Mouse (Mus musculus) limb, embryonic 10.5 days (tissue): ENCODE measurements around the gene Olfr376. TPM values are rescaled to one million over a fixed set of nuclear protein-coding genes. Genes with fewer than 3 reads are reported as not detected.

Source experiments
- DNase-seq: peaks from one replicate; pipeline ENCODE4 v3.0.0-alpha.2; 2017; ENCODE audit warnings: low spot score
- H3K27ac ChIP-seq: fragments of 300-500 bp; sonication (generic); 2 replicates; pipeline ENCODE4 v1.5.1; 2016; ENCODE audit warnings: mild to moderate bottlenecking
- H3K27me3 ChIP-seq: fragments of 300-500 bp; sonication (generic); 2 replicates; pipeline ENCODE4 v1.6.1; 2016; ENCODE audit warnings: low read depth, mild to moderate bottlenecking; ENCODE audit not compliant: poor library complexity, severe bottlenecking
- H3K36me3 ChIP-seq: fragments of 300-500 bp; sonication (generic); 2 replicates; pipeline ENCODE4 v1.6.1; 2016; ENCODE audit warnings: mild to moderate bottlenecking, moderate library complexity
- H3K4me1 ChIP-seq: fragments of 300-500 bp; sonication (generic); 2 replicates; pipeline ENCODE4 v1.6.1; 2016
- H3K4me3 ChIP-seq: fragments of 300-500 bp; sonication (generic); 2 replicates; pipeline ENCODE4 v1.5.1; 2016; ENCODE audit warnings: mild to moderate bottlenecking, moderate library complexity
- H3K9me3 ChIP-seq: fragments of 300-500 bp; sonication (generic); replicated peaks from 2 replicates; pipeline ENCODE4 v1.6.1; 2016; ENCODE audit warnings: mild to moderate bottlenecking
- WGBS: fragments of 180-500 bp; shearing (Covaris S2); methylation state at CpG from one replicate; pipeline ENCODE4 v1.1.7; 2016; 5-methylcytosine and 5-hydroxymethylcytosine counted together
- polyA plus RNA-seq: library from polyadenylated mRNA; unstranded; fragments of >200 nt; fragmentation: Nextera tagmentation; extraction: Ambion mirVana; gene quantifications from 2 replicates; pipeline ENCODE4 v1.2.1, GENCODE M21; 2016

Gene Olfr376
- not detected in 2 replicates for polyA plus RNA-seq

GRCm38 (mm10) chr11:73370946-73371345, at the start of gene Olfr376:
TSS of gene Olfr376 (plus strand) at chr11:73371246.
- Histone ChIP-seq H3K36me3 (no peaks in the 10 kb centered on the region), H3K27ac (no peak within 1 kb of the TSS), H3K4me1 (no peaks in the 10 kb centered on the region), H3K27me3 (no peaks in the 10 kb centered on the region), H3K4me3 (no peak within 1 kb of the TSS), H3K9me3 (no peaks in the 10 kb centered on the region)
- DNase-seq, result no peak
- 88% methylated on average over 2 of the region's 2 CpGs for WGBS

DNA sequence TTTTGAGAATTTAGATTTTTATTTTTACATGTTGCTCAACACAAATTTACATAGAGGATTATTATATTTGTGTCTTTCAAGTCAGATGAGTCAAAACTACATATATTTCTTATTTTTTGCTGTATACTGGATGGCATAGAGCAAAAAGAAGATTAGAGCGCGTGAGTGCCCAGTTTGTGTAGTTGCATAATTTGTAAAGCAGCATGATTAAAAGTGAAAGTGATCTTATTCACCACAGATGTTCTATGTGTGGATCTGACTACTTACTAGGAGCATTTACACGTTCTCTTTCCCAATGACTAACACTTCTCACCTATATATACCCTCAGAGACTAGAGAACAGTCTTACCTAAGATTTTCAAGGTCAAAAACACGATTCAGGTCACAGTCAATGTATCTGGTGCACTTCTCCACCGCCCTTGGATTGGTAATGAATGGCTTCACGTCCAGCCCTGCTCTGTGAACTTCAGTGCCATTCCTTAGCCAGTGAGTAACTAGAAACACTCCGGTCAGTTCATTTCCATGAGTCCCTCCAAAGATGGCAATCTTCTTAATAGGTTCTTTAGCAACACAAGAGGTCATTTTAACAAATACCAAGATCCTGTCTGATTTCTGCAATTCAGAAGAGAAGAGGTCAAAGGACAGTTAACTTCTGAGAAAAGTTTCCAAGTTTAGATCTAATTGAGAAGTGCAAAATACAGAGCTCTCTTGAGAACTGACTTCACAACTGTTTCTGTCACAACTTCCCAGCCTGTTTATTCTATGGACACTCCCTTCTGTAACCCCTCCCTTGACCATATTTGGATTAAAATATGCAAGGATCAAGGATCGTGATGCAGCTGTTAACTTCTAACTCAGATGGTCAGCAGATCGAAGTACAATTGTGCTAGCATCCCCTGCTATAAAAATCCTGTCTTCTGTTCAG, 46.9 kb upstream of the Olfr376 start:
- no peaks in the 10 kb centered on the region for H3K9me3 ChIP-seq
- H3K27me3 ChIP-seq, result no peaks in the 10 kb centered on the region
- no peaks in the 10 kb centered on the region for H3K36me3 ChIP-seq
- no peak overlapping the region for H3K4me3 ChIP-seq
- WGBS, result 76% methylated on average over 9 of the region's 9 CpGs
- no peak overlapping the region for H3K27ac ChIP-seq
- no peak for DNase-seq
- H3K4me1 ChIP-seq, result no peaks in the 10 kb centered on the region

GRCm38 (mm10) chr11:73326485-73326886, 44.6 kb upstream of the Olfr376 start:
- Histone ChIP-seq H3K27me3 (no peaks in the 10 kb centered on the region), H3K9me3 (no peaks in the 10 kb centered on the region), H3K27ac (no peak overlapping the region), H3K36me3 (no peaks in the 10 kb centered on the region), H3K4me1 (no peaks in the 10 kb centered on the region), H3K4me3 (no peak overlapping the region)
- no peak for DNase-seq
- 60% methylated on average over 12 of the region's 12 CpGs for WGBS

- H3K27ac ChIP-seq, result no peak overlapping the region
- no peaks in the 10 kb centered on the region for H3K4me1 ChIP-seq
- H3K9me3 ChIP-seq, result no peaks in the 10 kb centered on the region
- no peaks in the 10 kb centered on the region for H3K36me3 ChIP-seq
- WGBS, result 82% methylated on average over 4 of the region's 4 CpGs
- no peak for DNase-seq
- H3K4me3 ChIP-seq, result no peak overlapping the region
- H3K27me3 ChIP-seq, result no peaks in the 10 kb centered on the region
Observed at GRCm38 (mm10) chr11:73327361-73327760, 43.7 kb upstream of the Olfr376 start.

DNA sequence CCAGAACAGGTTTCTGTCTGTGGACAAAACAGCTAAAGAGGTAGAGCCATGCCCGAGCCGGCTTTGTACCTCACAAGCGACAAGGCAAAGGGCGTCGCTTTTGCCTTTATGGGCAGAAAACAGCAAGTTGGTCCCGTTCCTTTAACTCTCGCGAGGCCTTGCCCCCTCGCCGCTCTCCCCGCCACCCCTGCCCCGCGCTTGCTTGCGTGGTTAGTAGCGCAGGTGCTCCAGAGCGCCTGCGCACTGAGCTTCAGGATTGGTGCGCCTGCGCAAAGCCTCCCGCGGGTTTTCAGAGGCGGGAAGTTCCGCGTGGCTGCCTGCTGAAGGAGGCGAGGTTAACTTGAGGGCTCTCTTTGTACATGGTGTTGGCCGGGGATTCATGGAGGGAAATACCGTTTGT, 41.6 kb upstream of the Olfr376 start, which contains the start of the genes Aspa, Gm49340 and Spata22:
Gene Aspa, minus strand, starts transcription at position 155 of the 400 bp plus-strand sequence.
Gene Gm49340, plus strand, starts transcription at position 300 of the 400 bp plus-strand sequence.
Gene Spata22, plus strand, starts transcription at position 300 of the 400 bp plus-strand sequence.
- no peak for DNase-seq
- H3K27me3 ChIP-seq, result no peaks in the 10 kb centered on the region
- 81% methylated on average over 27 of the region's 27 CpGs for WGBS
- H3K4me3 ChIP-seq, result no peak within 1 kb of the TSS
- no peak within 1 kb of the TSS for H3K27ac ChIP-seq
- H3K36me3 ChIP-seq, result no peaks in the 10 kb centered on the region
- H3K9me3 ChIP-seq, result no peaks in the 10 kb centered on the region
- H3K4me1 ChIP-seq, result no peaks in the 10 kb centered on the region

- Histone ChIP-seq H3K27ac (no peak overlapping the region), H3K4me1 (no peaks in the 10 kb centered on the region), H3K9me3 (no peaks in the 10 kb centered on the region), H3K27me3 (no peaks in the 10 kb centered on the region), H3K36me3 (no peaks in the 10 kb centered on the region), H3K4me3 (no peak overlapping the region)
- no peak for DNase-seq
- 78% methylated on average over 2 of the region's 2 CpGs for WGBS
Observed at GRCm38 (mm10) chr11:73333357-73333756, 37.7 kb upstream of the Olfr376 start.

- Histone ChIP-seq H3K9me3 (no peaks in the 10 kb centered on the region), H3K4me1 (no peaks in the 10 kb centered on the region), H3K4me3 (no peak overlapping the region), H3K27ac (no peak overlapping the region), H3K27me3 (no peaks in the 10 kb centered on the region), H3K36me3 (no peaks in the 10 kb centered on the region)
- 74% methylated on average over 4 of the region's 4 CpGs for WGBS
- DNase-seq, result no peak
Observed at GRCm38 (mm10) chr11:73336919-73337318, 34.1 kb upstream of the Olfr376 start.

- WGBS, result 57% methylated on average over 3 of the region's 3 CpGs
- no peak for DNase-seq
Observed at GRCm38 (mm10) chr11:73350483-73350882, 20.6 kb upstream of the Olfr376 start, which contains the start of gene Olfr20. TSS of gene Olfr20 (plus strand) at chr11:73350783.

DNA sequence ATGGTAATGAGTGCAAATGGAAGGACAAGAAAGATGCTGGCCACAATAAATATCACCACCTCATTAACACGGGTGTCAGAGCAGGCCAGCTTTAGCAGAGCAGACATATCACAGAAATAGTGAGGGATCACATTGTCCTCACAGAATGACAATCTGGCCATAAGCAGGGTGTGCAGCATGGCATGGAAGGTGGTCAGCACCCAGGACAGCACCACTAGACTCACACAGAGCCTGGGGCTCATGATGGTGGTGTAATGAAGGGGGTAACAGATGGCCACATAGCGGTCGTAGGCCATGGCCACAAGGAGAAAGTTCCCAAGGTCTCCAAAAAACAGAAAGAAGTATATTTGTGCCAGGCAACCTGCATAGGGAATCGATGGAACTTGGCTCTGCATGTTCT, 24.3 kb downstream of the Olfr376 start:
- no peaks in the 10 kb centered on the region for H3K9me3 ChIP-seq
- 64% methylated on average over 4 of the region's 4 CpGs for WGBS
- no peaks in the 10 kb centered on the region for H3K36me3 ChIP-seq
- H3K4me1 ChIP-seq, result no peaks in the 10 kb centered on the region
- DNase-seq, result no peak
- H3K4me3 ChIP-seq, result no peak overlapping the region
- H3K27me3 ChIP-seq, result no peaks in the 10 kb centered on the region
- H3K27ac ChIP-seq, result no peak overlapping the region

More at GRCm38 (mm10) chr11:73350483-73350882, 20.6 kb upstream of the Olfr376 start, which contains the start of gene Olfr20:
- no peak within 1 kb of the TSS for H3K4me3 ChIP-seq
- no peaks in the 10 kb centered on the region for H3K36me3 ChIP-seq
- H3K4me1 ChIP-seq, result no peaks in the 10 kb centered on the region
- H3K27me3 ChIP-seq, result no peaks in the 10 kb centered on the region
- no peaks in the 10 kb centered on the region for H3K9me3 ChIP-seq
- H3K27ac ChIP-seq, result no peak within 1 kb of the TSS

GRCm38 (mm10) chr11:73399514-73399913, 28.5 kb downstream of the Olfr376 start, which contains the start of gene Olfr1:
TSS of gene Olfr1 (minus strand) at chr11:73399614.
- no peaks in the 10 kb centered on the region for H3K27me3 ChIP-seq
- no peaks in the 10 kb centered on the region for H3K4me1 ChIP-seq
- H3K9me3 ChIP-seq, result no peaks in the 10 kb centered on the region

More at GRCm38 (mm10) chr11:73399514-73399913, 28.5 kb downstream of the Olfr376 start, which contains the start of gene Olfr1:
- Histone ChIP-seq H3K4me3 (no peak within 1 kb of the TSS), H3K27ac (no peak within 1 kb of the TSS), H3K36me3 (no peaks in the 10 kb centered on the region)
- DNase-seq, result no peak

Other genes starting within 250 kb of the Olfr376 start
- gene Haspin, start 233.0 kb upstream of the Olfr376 start, polyA plus RNA-seq, result 25.5 and 25.7 TPM in 2 replicates
- gene P2rx5, start 210.8 kb upstream of the Olfr376 start, polyA plus RNA-seq, result 0.20 and 0.24 TPM in 2 replicates
- 114 and 133 TPM in 2 replicates for gene Emc6, start 194.2 kb upstream of the Olfr376 start, polyA plus RNA-seq
- 190 and 226 TPM in 2 replicates for gene Tax1bp3, start 194.2 kb upstream of the Olfr376 start, polyA plus RNA-seq
- 16.7 and 21.0 TPM in 2 replicates for gene Ctns, start 172.2 kb upstream of the Olfr376 start, polyA plus RNA-seq
- gene Shpk, start 171.8 kb upstream of the Olfr376 start, polyA plus RNA-seq, result 0.56 and 1.3 TPM in 2 replicates
- gene Trpv1, start 137.0 kb upstream of the Olfr376 start, polyA plus RNA-seq, result 0.26 TPM in 1 of 2 replicates, not detected in the other
- gene Trpv3, start 103.9 kb upstream of the Olfr376 start, polyA plus RNA-seq, result 0.06 TPM in 1 of 2 replicates, not detected in the other
- gene Aspa, start 41.6 kb upstream of the Olfr376 start, polyA plus RNA-seq, result 0.10 TPM in 1 of 2 replicates, not detected in the other
- not detected in 2 replicates for gene Gm49340, start 41.5 kb upstream of the Olfr376 start, polyA plus RNA-seq
- gene Spata22, start 41.5 kb upstream of the Olfr376 start, polyA plus RNA-seq, result not detected in 2 replicates
- not detected in 2 replicates for gene Olfr20, start 20.5 kb upstream of the Olfr376 start, polyA plus RNA-seq
- gene Olfr1, start 28.4 kb downstream of the Olfr376 start, polyA plus RNA-seq, result not detected in 2 replicates
- not detected in 2 replicates for gene Olfr378, start 57.2 kb downstream of the Olfr376 start, polyA plus RNA-seq
- gene Olfr380, start 86.3 kb downstream of the Olfr376 start, polyA plus RNA-seq, result not detected in 2 replicates
- not detected in 2 replicates for gene Olfr381, start 120.4 kb downstream of the Olfr376 start, polyA plus RNA-seq
- gene Olfr382, start 146.0 kb downstream of the Olfr376 start, polyA plus RNA-seq, result not detected in 2 replicates
- gene Olfr385, start 221.8 kb downstream of the Olfr376 start, polyA plus RNA-seq, result not detected in 2 replicates
- not detected in 2 replicates for gene Olfr384, start 227.3 kb downstream of the Olfr376 start, polyA plus RNA-seq